22 mouse cellular contexts compared by ENCODE assay signal in genomic region chr1:99759996-99760395, GRCm38 (mm10).
"Had no signal": no experiment of that assay in that cellular context is flagged by ENCODE, and none has a peak within 500 bp of the region (broad histone marks: within the 10 kb centered on the region; RNA-seq: fewer than 3 reads in every experiment).

No protein-coding gene starts in this region.

- ATAC-seq: hindbrain, embryonic 16.5 days; hindbrain, postnatal 0 days; inflammation-experienced regulatory T-cells, adult 6 months; intestine, embryonic 15.5 days; intestine, embryonic 16.5 days; intestine, postnatal 0 days had no signal

- DNase-seq: heart, postnatal 10 days; heart, postnatal 14 days; heart, postnatal 36 days; heart, postnatal 4 days; kidney, adult 11 months; kidney, adult 18-20 months; kidney, adult 2 months; kidney, adult 8-10 months; kidney, adult 9 months; kidney, postnatal 10 days; kidney, postnatal 14 days; kidney, postnatal 25 days; kidney, postnatal 36 days; kidney, postnatal 4 days; layer of hippocampus, adult 9-11 months; layer of hippocampus, postnatal 36 days had no signal
